Mouse (Mus musculus) mature B cell (primary cell): ENCODE data around the gene Alpk1.

Source experiments
- in situ Hi-C: fragments of 300-500 bp; cut with MboI; formaldehyde crosslinking; loops from 2 replicates; pipeline ENCODE4 v1.14.3; 2019

Alpk1 gene

DNA sequence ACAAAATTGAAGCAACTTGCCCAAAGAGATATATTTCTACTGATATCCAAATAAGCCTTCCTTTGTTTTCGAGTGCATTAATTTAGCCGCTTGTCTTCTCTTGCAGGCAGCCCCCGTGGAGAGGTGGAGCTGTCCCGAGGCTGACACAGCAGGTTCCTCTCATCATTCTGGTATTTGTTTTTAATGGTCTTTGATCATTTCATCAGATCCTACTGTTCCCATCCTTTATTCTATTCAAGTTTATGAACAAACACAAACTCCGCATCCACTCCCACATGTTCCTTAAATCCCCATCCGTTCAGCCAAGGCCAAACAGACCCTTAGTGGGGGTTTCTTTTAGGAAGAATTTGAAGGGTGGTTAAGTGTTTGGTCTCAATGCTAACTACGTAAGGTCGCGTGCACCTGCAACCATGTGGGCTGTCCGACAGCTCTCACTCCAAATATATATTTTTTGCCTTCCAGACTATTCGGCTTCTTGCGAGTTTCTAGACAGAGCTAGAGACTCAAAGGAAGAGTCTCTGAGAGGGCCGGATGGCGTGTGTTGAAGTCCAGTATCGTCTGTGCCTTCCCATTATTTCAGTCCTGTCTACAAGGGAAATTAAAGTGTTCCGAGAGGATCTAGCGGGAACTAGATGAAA is 149.5 kb downstream of the Alpk1 start:
- in situ Hi-C loops = loop anchor here (25.0 kb wide), 1 partner anchor 131 kb away; no protein-coding TSS in a partner anchor

DNA sequence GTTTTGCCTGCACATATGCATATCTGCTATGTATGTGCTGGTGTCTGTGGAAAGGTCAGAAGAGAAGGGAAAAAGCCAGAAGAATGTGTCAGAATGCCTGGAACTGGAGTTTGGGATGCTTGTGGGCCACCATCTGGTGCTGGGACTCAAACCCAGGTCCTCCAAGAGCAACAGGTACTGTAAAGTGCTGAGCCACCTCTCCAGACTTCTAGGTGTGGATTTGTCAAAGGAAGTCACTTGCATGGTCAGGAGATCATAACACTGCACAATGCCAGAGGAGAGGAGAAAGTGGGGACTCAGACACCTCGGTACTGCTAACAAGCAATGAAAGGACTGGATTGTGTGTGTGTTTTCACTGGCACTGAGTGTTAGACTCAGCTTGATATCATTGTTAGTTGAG is 150.1 kb downstream of the Alpk1 start:
- in situ Hi-C loops = loop anchor here (25.0 kb wide), 1 partner anchor 132 kb away; no protein-coding TSS in a partner anchor

DNA sequence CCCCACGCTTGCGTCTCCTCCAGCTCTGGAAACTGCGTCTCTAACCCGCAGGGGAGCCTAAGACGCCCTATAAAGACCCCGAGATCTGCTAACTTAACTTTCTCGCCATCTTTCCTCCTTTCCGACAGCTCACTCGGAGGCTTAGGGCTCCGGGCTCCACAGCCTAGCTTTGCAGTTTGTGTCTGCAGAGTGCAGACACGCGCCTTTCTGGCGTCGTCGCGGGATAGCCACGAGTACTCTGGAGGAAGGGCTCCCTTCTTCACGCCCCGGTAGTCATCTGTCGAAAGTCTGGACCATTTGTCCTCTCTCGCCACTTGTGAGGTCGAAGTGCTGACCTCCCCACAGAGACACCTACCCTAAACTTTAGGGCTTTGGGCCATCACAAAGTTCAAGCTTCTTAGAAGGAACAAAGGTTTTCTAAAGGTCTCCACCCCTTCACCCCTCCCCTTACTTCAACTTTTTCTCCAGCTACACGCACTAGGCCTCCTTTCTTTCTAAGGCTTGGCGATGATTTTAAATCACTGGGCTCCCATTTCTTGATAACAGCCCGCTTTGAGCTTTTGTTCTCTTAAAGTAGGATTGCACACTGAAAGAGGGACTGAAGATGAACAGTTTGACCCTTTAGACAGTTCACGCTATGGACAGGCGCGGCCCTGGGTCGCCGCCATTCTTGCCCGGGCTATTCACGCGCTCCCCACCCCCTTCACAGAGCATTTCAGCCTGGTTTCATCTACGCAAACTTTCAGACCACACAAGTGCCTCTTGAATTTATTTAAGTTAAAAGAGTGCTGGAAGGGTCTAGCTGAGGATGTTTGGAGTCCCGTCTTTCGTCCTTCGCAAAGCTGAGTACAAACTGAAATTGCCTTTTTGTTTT is 151.8 kb downstream of the Alpk1 start:
- in situ Hi-C loops = loop anchor here (10.0 to 25.0 kb wide), 2 partner anchors 134 to 316 kb away; no protein-coding TSS in a partner anchor

DNA sequence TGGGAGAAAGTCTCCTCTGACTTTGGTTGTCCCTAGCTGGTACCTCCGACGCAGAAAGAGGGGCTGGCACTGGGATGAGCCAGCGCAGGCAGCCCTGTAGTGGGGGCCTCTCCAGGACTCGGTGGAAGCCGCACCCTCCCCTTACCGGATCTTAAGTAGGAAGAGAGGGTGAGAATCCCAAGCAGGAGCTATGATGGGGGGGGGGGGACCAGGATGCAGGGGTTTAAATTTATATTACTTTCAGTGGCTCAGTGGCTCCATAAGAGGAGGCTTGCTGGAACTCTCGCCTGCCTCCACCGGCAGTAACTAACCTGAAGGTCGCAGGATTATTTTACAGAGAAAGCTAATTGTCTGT is 152.4 kb downstream of the Alpk1 start:
- in situ Hi-C loops = loop anchor here (10.0 to 25.0 kb wide), 2 partner anchors 134 to 317 kb away; no protein-coding TSS in a partner anchor

DNA sequence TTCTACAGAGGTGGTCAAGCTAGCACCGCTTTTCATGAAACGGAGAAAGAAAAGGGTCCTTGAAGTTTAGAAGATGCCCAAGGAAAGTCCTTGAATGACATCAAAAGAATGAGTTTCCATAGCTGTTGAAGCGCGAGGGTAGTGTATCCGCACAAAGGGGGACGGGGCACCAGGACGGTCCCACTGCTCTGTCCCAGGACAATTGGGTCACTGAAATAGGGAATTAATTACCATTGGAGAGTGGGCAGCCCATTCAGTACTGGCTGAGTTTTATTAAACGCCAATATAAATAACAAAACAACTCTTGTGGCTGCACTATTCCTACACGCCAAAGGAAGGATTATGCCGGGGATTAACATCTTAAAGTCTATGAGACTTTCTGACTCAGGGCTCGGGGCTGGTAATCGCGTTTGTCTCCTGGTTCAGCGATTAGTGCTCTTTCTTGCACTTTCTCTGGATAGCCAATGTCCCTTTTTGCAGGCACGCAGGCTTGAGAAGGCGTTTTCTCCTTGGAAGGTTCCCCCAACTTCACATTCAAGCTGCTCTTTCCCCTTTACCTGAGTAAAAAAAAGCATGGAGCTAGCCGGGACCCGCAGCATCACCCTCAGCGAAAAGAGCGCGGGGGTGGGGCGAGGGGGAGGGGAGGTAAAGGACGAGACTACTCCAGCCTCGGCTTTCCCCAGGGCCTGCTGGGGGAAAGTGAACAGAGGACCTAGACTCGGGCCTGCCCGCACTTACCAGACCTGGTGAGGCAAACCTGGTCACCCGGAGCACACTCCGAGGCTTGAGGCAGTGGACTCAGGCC is 153.0 kb downstream of the Alpk1 start:
- in situ Hi-C loops = loop anchor here (10.0 to 25.0 kb wide), 2 partner anchors 135 to 317 kb away; no protein-coding TSS in a partner anchor

DNA sequence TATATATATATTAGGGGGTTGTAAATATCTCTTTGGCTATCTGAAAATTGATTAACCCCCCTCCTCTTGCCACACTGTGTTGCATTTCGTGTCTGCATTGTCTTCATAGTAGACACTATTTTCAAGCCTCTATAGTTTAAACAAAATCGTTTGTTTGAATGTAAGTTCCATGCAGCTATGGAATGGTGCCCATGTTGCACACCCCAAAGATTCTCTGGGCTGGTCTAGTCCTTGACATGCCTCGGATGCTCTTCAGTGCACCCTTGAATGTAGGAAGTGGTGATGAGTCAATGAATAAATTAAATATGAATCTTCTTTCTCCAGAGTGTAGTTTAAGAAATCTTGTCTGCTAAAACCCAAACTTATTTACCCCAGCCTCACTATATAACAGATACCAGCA is 153.8 kb downstream of the Alpk1 start:
- in situ Hi-C loops = loop anchor here (10.0 to 25.0 kb wide), 2 partner anchors 136 to 318 kb away; no protein-coding TSS in a partner anchor

DNA sequence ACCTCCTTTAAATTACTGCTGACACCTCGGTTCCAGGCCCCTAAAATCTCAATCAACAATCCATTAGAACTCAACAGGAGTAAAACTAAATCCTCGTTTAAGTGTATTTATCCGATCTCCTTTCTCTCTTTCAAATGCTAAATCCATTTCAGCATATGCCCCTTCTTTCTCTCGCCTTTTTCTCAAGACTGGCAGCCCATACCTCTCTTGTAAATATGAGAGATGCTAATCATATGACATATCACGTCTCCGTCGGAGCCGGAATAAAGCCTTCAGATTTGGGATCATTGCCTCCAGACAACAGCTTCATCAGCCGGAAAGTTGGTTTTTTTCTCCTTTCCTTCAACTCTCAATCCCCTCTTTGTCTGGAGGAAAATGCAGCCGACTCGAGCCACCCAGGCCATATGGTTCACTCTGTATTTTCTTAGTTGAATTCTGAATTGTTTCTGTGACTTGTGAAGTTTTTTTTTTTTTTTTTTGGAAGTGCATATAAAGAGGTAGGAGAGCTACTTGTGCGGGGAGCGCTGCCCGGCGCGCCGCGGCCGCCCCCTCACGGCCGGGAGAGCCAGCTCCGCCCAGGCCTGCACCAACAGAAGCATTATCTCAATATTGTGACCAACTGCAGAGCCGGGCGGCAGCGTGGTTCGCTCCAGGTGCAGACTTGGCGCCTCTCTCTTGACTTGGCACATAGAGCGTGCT is 154.5 kb downstream of the Alpk1 start:
- in situ Hi-C loops = loop anchor here (10.0 to 25.0 kb wide), 2 partner anchors 136 to 319 kb away; no protein-coding TSS in a partner anchor

DNA sequence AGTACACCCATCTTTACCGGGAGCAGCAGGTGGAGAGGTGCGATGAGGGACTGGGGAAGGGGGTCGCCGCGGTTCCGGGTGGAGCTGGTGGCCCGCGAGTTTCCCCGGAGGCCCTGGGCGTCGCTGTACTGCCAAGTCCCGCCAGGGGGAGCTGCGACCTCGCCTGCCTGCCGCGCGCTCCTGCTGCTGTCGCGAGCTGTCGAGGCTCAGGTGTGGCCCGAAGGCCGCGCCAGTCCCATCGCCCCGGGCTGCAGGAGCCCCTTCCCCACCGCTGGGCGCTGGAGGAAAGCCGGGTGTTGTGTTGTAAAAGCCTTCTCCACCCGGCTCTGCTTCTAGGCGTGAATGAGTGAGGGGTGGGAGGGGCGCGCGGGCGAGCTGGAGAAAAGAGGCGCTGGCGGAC is 155.0 kb downstream of the Alpk1 start:
- in situ Hi-C loops = loop anchor here (10.0 to 25.0 kb wide), 2 partner anchors 137 to 320 kb away; no protein-coding TSS in a partner anchor
